Mouse (Mus musculus) spleen, adult 2 months (tissue): Measurements from ENCODE around the gene Mybpc3.

Source experiments
- CTCF ChIP-seq: fragments of 200-500 bp; IDR thresholded peaks from 2 replicates; pipeline ENCODE4 v1.5.1; 2011; ENCODE audit warnings: mild to moderate bottlenecking, inconsistent platforms; ENCODE audit not compliant: insufficient read depth, insufficient read length, insufficient replicate concordance; ENCODE audit errors: extremely low read depth
- POLR2A ChIP-seq: fragments of 200-500 bp; IDR thresholded peaks from 2 replicates; pipeline ENCODE4 v1.6.1; 2011; ENCODE audit warnings: low read depth, low read length, inconsistent platforms

DNA sequence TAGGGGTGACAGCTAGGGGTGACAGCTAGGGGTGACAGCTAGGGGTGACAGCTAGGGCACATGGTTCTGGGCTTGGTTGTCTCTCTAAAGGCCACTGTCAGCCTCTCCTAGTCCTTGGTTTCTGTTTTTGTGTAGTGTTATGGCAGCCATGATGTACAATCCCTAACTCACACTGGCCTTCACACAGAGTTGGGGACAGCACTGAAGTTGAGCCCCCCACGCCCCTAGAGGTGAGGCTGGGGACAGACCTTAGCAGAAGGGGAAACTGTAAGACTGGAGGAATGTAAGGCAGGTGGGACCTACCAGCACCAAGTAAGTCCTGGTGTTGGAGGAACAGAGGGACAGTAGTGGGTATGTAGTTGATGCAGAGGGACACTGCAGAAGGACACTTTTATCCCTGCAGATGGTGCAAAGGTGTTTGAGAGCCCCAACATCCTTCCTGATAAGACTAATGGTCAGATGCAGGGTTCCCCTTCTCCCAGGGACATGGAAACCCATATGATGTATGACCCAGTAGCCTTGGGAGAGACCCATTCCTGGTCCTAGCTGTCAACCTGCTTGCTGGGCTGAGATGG lies 34.5 kb upstream of the Mybpc3 start:
- TF ChIP-seq CTCF, result no peak
- no peak for TF ChIP-seq POLR2A
